Mouse (Mus musculus) limb, embryonic 13.5 days (tissue): Measurements from ENCODE around the gene Gm20388. TPM values are rescaled to one million over a fixed set of nuclear protein-coding genes. Genes with fewer than 3 reads are reported as not detected.

ENCODE experiments used
- ATAC-seq: fragments of 200-750 bp; cut with Nextera tagmentation; 2 replicates; pipeline ENCODE4 v1.8.0; 2017; ENCODE audit warnings: low read depth, moderate number of reproducible peaks, moderate TSS enrichment; ENCODE audit not compliant: low FRiP score
- H3K27ac ChIP-seq: fragments of 300-500 bp; sonication (generic); 2 replicates; pipeline ENCODE4 v1.5.1; 2015; ENCODE audit warnings: inconsistent platforms, mild to moderate bottlenecking, moderate library complexity
- H3K27me3 ChIP-seq: fragments of 300-500 bp; sonication (generic); 2 replicates; pipeline ENCODE4 v1.6.1; 2015; ENCODE audit warnings: mild to moderate bottlenecking, inconsistent platforms
- H3K36me3 ChIP-seq: fragments of 300-500 bp; sonication (generic); 2 replicates; pipeline ENCODE4 v1.6.1; 2015; ENCODE audit warnings: inconsistent platforms, mild to moderate bottlenecking, moderate library complexity
- H3K4me1 ChIP-seq: fragments of 300-500 bp; sonication (generic); 2 replicates; pipeline ENCODE4 v1.6.1; 2015; ENCODE audit warnings: inconsistent platforms
- H3K4me2 ChIP-seq: fragments of 300-500 bp; sonication (generic); replicated peaks from 2 replicates; pipeline ENCODE4 v1.6.1; 2015; ENCODE audit warnings: inconsistent platforms, mild to moderate bottlenecking, moderate library complexity
- H3K4me3 ChIP-seq: fragments of 300-500 bp; sonication (generic); 2 replicates; pipeline ENCODE4 v1.5.1; 2015; ENCODE audit warnings: moderate library complexity, mild to moderate bottlenecking, inconsistent platforms
- H3K9ac ChIP-seq: fragments of 300-500 bp; sonication (generic); 2 replicates; pipeline ENCODE4 v1.6.1; 2015; ENCODE audit warnings: mild to moderate bottlenecking, inconsistent platforms
- H3K9me3 ChIP-seq: fragments of 300-500 bp; sonication (generic); 2 replicates; pipeline ENCODE4 v1.6.1; 2016; ENCODE audit warnings: inconsistent platforms
- WGBS: fragments of 180-500 bp; shearing (Covaris S2); methylation state at CpG from one replicate; pipeline ENCODE4 v1.1.7; 2015; 5-methylcytosine and 5-hydroxymethylcytosine counted together
- polyA plus RNA-seq: library from polyadenylated mRNA; unstranded; fragments of >200 nt; fragmentation: Nextera tagmentation; extraction: Ambion mirVana; gene quantifications from 2 replicates; pipeline ENCODE4 v1.2.1, GENCODE M21; 2015

The Gm20388 gene
- polyA plus RNA-seq, 1 experiment from 2014 or later = 7.1 TPM

DNA sequence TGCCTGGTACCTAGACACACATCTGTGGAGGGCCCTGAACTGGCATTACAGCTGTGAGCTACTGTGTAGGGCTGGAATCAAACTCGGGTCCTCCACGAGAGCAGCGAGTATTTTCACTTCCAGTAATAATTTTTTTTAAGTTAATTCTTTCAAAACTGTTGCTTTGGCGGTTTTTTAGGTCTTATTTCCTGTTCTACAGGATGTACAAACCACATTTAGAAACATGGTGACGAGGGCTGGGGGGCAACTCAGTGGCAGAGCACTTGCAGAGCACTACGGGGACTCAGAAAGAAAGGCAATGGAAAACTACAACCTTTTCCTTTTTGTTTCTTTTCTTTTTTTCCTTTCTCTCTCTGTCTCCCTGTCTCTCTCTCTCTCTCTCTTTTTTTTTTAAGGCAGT is 3123.5 kb downstream of the Gm20388 start:
- H3K27me3 ChIP-seq = no peaks in the 10 kb centered on the region
- WGBS = 71% methylated on average over 6 of the region's 6 CpGs
- no peak for ATAC-seq
- H3K9ac ChIP-seq = no peak overlapping the region
- no peaks in the 10 kb centered on the region for H3K9me3 ChIP-seq
- H3K27ac ChIP-seq = no peak overlapping the region
- H3K4me2 ChIP-seq = no peak overlapping the region
- peaks cover 18% of the 10 kb centered on the region for H3K4me1 ChIP-seq
- no peaks in the 10 kb centered on the region for H3K36me3 ChIP-seq
- H3K4me3 ChIP-seq = no peak overlapping the region

DNA sequence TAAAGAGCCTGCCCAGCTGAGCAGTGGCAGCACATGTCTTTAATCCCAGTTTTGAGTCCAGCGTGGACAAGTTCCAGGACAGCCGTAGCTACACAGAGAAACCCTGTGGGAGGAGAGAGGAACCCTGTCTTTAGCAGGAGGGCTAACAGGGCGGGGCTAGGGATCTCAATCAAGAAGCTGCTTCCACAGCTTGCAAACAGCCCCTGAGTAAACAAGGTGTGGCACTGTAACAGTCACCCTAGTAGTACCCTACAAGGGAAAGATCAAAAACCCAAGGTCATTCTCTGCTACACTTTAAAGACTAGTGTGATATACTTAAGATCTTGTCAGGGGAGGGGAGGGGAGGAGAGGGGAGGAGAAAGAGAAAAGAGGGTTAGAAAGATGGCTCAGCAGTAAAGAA is 3126.3 kb downstream of the Gm20388 start:
- ATAC-seq = no peak
- Histone ChIP-seq H3K4me2 (no peak overlapping the region), H3K27me3 (no peaks in the 10 kb centered on the region), H3K9me3 (no peaks in the 10 kb centered on the region), H3K4me1 (peaks cover 34% of the 10 kb centered on the region), H3K9ac (no peak overlapping the region), H3K4me3 (no peak overlapping the region), H3K36me3 (no peaks in the 10 kb centered on the region), H3K27ac (no peak overlapping the region)
- WGBS = 51% methylated on average over 3 of the region's 3 CpGs

DNA sequence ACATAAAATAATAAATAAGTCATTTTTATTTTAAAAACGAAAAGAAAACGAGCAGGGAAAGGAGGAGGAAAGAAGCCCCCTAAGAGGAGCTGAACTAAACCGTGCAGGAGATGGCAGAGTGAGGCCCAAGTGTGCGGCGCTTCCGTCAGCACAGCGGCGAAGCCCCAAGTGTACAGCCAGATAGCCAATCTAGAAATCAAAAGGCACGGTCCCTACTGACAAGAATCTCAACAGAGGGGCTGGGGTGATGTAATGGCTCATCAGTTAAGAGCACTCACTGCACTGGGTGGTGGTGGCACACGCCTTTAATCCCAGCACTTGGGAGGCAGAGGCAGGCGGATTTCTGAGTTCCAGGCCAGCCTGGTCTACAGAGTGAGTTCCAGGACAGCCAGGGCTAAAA is 3126.8 kb downstream of the Gm20388 start:
- Histone ChIP-seq H3K27me3 (no peaks in the 10 kb centered on the region), H3K9ac (no peak overlapping the region), H3K4me3 (no peak overlapping the region), H3K4me2 (no peak overlapping the region), H3K27ac (no peak overlapping the region), H3K9me3 (no peaks in the 10 kb centered on the region), H3K4me1 (peaks cover 34% of the 10 kb centered on the region), H3K36me3 (no peaks in the 10 kb centered on the region)
- no peak for ATAC-seq
- 80% methylated on average over 11 of the region's 11 CpGs for WGBS

- Histone ChIP-seq H3K4me2 (no peak overlapping the region), H3K27ac (no peak overlapping the region), H3K27me3 (no peaks in the 10 kb centered on the region), H3K4me3 (no peak overlapping the region), H3K9me3 (no peaks in the 10 kb centered on the region), H3K9ac (no peak overlapping the region), H3K4me1 (peaks cover 37% of the 10 kb centered on the region), H3K36me3 (no peaks in the 10 kb centered on the region)
- WGBS = 74% methylated on average over 2 of the region's 2 CpGs
- no peak for ATAC-seq
These were observed 3127.7 kb downstream of the Gm20388 start for GRCm38 (mm10) chr8:123038351-123038750.

DNA sequence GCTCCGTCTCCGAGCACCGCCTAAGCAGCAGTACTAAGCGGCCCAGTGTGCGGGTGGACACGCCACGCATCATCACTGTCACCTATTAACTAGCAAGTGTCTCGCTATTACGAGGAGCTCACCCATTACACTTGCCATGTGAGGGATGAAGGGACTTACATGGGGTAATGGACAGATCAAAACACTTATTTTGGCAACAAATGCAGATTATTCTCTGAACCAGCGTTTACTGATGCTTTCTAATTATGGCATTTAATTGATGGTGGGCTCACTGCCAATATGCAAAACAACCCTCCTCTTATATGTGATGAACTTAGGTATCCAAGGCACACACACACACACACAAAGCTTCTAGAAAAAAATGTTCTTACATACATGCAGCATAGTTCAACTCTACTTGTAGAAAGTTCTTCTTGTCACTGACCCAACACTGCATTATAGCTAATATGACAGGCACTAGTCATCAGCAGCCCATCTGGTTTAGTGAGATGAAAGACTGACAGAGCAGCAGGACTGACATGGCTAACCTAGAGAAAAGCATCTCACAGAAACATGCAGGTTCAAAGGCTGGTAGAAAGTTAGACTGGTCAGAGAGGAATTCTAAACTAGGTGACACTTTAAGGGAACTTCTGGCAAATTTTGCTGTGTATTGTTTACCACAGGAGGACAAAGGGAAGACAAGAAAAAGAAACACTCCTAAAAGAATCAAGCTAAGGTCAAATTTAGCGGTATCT is 3128.9 kb downstream of the Gm20388 start:
- H3K27ac ChIP-seq = no peak overlapping the region
- 85% methylated on average over 11 of the region's 11 CpGs for WGBS

GRCm38 (mm10) chr8:123040110-123040650 is 3129.5 kb downstream of the Gm20388 start:
- WGBS = 27% methylated on average over 4 of the region's 4 CpGs
- Histone ChIP-seq H3K27ac (peak overlapping the region; percentile 98; the same call in 1 of the 2 replicates), H3K9ac (peak overlapping the region; percentile 100), H3K4me3 (peak overlapping the region; percentile 99), H3K27me3 (no peaks in the 10 kb centered on the region), H3K9me3 (no peaks in the 10 kb centered on the region), H3K4me2 (peak overlapping the region; percentile 80), H3K4me1 (peaks cover 37% of the 10 kb centered on the region), H3K36me3 (peaks cover 4% of the 10 kb centered on the region; the same call in 1 of the 2 replicates)
- ATAC-seq = no peak

More for the DNA sequence above, 3128.9 kb downstream of the Gm20388 start:
- Histone ChIP-seq H3K9ac (0 out of 2 replicates have a peak overlapping the region, but pooled peaks have one; percentile 100), H3K4me1 (peaks cover 42% of the 10 kb centered on the region), H3K9me3 (no peaks in the 10 kb centered on the region), H3K4me3 (peak overlapping the region; percentile 99), H3K4me2 (peak overlapping the region; percentile 80), H3K36me3 (peaks cover 4% of the 10 kb centered on the region; the same call in 1 of the 2 replicates), H3K27me3 (no peaks in the 10 kb centered on the region)
- ATAC-seq = no peak

DNA sequence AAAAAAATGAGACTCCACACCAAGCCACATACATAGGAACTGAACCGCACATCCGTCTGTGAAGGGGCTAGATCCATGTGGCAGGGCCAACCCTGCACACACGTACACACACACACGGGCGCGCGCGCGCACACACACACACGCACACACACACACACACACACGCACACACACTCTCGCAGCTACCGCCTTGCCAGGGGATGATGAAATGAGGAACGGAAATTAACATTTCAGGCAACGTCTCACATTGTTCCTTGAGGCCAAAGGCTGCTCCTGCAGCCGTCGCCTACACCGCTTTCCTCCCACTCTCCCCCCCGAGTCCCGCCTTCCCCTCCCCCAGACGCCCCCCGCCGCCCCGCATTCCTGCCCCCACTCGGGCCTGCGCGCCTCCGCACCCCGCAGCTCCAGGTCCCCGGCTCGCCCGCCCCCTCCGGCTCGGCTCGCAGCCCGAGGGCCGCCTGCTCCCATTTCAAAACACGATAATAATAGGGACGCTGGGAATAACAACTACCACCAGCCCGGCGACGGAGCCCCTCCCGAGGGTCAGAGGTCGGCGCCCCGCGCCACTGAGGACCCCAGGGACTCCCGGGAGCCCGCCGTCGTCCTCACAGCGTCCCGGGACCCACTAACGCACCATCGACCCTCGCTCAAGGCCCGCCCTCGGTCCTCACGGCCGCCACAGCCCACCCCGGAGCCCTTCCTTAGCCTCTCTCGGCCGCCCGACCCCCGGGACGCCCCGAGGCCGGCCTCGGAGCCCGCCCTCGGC is 3130.6 kb downstream of the Gm20388 start:
- no peak for ATAC-seq
- Histone ChIP-seq H3K4me2 (peak overlapping the region; percentile 80), H3K4me1 (peaks cover 37% of the 10 kb centered on the region), H3K27ac (peak overlapping the region; percentile 98), H3K27me3 (no peaks in the 10 kb centered on the region), H3K9me3 (no peaks in the 10 kb centered on the region), H3K36me3 (peaks cover 4% of the 10 kb centered on the region; the same call in 1 of the 2 replicates), H3K9ac (peak overlapping the region; percentile 100), H3K4me3 (peak overlapping the region; percentile 99)
- WGBS = under 1% methylated on average over 52 of the region's 71 CpGs

DNA sequence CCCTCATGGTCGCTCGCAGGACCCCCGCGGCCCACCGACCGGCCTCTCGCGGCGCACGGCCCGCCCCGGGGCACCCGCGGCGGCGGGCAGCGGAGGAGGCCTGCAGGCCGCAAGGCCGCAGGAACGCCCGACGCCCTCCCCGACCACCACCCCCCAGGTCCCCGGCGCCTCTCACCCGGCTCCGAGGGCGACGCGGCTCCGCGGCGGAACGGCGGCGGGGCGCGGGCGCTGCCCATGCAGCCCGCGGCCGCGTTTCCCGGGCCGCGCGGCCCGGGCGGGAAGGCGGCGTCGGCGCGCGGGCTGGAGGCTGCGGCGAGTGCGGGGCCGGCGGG is 3131.1 kb downstream of the Gm20388 start:
- 2% methylated on average over 31 of the region's 60 CpGs for WGBS

GRCm38 (mm10) chr8:123042158-123042973 is 3131.7 kb downstream of the Gm20388 start, which contains the start of gene Ankrd11:
Ankrd11 (minus strand) TSS chr8:123042277.
- peak; percentile 98 for ATAC-seq
- H3K4me2 ChIP-seq = peak within 1 kb of the TSS; percentile 80
- peak within 1 kb of the TSS; percentile 100 for H3K9ac ChIP-seq
- peak within 1 kb of the TSS; percentile 98 for H3K27ac ChIP-seq
- peak within 1 kb of the TSS; percentile 99 for H3K4me3 ChIP-seq
- peaks cover 31% of the 10 kb centered on the region for H3K4me1 ChIP-seq
- H3K27me3 ChIP-seq = no peaks in the 10 kb centered on the region
- WGBS = under 1% methylated on average over 69 of the region's 91 CpGs
- no peaks in the 10 kb centered on the region for H3K9me3 ChIP-seq
- peaks cover 4% of the 10 kb centered on the region; the same call in 1 of the 2 replicates for H3K36me3 ChIP-seq

More for the DNA sequence above, 3131.1 kb downstream of the Gm20388 start:
- H3K27ac ChIP-seq = peak overlapping the region; percentile 98
- H3K4me2 ChIP-seq = peak overlapping the region; percentile 80
- no peaks in the 10 kb centered on the region for H3K27me3 ChIP-seq
- peaks cover 4% of the 10 kb centered on the region; the same call in 1 of the 2 replicates for H3K36me3 ChIP-seq
- H3K9me3 ChIP-seq = no peaks in the 10 kb centered on the region
- peak overlapping the region; percentile 99 for H3K4me3 ChIP-seq
- peaks cover 37% of the 10 kb centered on the region for H3K4me1 ChIP-seq
- H3K9ac ChIP-seq = peak overlapping the region; percentile 100
- ATAC-seq = no peak

DNA sequence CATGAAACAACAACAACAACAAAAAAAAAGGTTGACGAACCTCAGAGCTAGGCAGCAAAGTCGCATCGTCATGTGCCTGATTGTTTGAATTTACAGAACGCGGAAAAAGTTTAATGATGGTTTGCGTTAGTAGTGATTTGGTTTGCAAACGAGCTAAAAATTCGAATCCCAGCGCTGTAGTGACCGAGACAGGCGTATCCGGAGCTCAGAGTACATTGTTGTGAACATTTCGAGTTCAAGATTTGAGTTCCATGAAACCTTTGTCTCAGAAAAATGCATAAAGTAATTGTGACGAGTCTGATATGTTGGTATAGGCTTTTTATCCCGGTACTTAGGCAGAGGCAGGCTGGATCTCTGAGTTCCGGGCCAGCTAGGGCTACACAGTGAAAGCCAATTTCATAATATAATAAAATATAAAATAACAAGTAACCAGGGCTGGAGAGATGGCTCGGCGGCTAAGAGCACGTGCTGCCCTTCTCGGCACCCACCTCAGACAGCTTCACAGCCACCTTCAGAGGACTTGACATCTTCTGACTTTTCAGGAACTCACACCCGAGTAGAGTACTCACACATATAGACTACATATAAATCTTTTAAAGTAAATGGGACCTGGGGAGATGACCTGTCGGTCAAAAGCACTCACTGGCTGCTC is 3132.5 kb downstream of the Gm20388 start:
- H3K4me1 ChIP-seq = peaks cover 28% of the 10 kb centered on the region
- peak overlapping the region; percentile 95 for H3K27ac ChIP-seq
- peaks cover 4% of the 10 kb centered on the region; the same call in 1 of the 2 replicates for H3K36me3 ChIP-seq
- H3K4me2 ChIP-seq = peak overlapping the region; percentile 70
- H3K4me3 ChIP-seq = peak overlapping the region; percentile 99
- no peaks in the 10 kb centered on the region for H3K9me3 ChIP-seq
- WGBS = 17% methylated on average over 22 of the region's 22 CpGs
- H3K27me3 ChIP-seq = no peaks in the 10 kb centered on the region
- ATAC-seq = no peak
- peak overlapping the region; percentile 89 for H3K9ac ChIP-seq

GRCm38 (mm10) chr8:123043941-123044340 is 3133.3 kb downstream of the Gm20388 start:
- no peak overlapping the region for H3K9ac ChIP-seq
- peak overlapping the region; percentile 70; the same call in 1 of the 2 replicates for H3K4me2 ChIP-seq
- H3K27ac ChIP-seq = no peak overlapping the region
- peaks cover 28% of the 10 kb centered on the region for H3K4me1 ChIP-seq
- H3K9me3 ChIP-seq = no peaks in the 10 kb centered on the region
- no peak overlapping the region for H3K4me3 ChIP-seq
- no peak for ATAC-seq
- H3K36me3 ChIP-seq = peaks cover 4% of the 10 kb centered on the region; the same call in 1 of the 2 replicates
- 88% methylated on average over 3 of the region's 3 CpGs for WGBS
- no peaks in the 10 kb centered on the region for H3K27me3 ChIP-seq
